Mouse (Mus musculus) urinary bladder, adult 18-20 months (tissue): Measurements from ENCODE around the gene Inafm2.

Source experiments
- DNase-seq, 2 experiments: peaks; one replicate each; pipeline ENCODE4 v3.0.0; 2022; ENCODE audit warnings: low spot score in 2 of 2, mixed read lengths in 2 of 2

Gene Inafm2

DNA sequence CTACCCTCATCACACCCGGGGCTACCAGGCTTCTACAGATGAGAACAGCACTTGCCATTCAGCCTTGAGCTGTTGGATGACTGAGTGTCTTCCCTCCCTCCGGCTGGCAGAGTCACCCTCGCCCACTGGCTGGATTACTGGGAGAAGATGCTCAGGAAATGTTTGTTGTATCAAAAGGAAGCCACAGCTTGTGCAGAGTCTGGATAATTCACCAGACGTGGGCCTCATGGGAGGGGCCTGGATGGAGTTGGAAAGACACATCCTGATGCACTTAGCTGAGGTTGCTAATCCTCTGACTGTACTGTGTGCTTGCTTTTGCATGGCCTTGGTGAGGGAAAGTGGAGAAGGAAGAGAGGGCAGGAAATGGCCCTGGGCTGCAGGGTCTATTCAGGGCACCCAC lies 10.5 kb downstream of the Inafm2 start:
- no peak for DNase-seq

DNA sequence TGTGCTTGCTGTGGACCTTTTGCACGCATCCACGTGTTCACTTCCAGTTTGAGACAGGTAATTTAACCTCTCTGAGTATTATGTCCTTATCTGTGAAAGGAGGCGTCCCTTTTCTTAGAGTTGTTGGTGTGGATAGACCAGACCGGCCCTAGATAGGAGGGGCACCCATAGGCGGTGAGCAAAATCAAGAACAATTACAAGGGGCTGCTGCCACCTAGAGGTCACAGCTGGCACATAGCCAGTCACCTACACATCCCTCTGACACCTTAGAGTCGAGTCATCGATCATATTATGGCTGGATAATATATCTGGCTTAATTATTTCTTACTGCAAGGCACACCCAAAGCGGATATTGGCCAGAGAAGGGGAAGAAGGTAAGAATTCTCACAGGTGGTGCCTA lies 14.3 kb downstream of the Inafm2 start:
- DNase-seq, result peak in 1 of 2 experiments; percentile 53

DNA sequence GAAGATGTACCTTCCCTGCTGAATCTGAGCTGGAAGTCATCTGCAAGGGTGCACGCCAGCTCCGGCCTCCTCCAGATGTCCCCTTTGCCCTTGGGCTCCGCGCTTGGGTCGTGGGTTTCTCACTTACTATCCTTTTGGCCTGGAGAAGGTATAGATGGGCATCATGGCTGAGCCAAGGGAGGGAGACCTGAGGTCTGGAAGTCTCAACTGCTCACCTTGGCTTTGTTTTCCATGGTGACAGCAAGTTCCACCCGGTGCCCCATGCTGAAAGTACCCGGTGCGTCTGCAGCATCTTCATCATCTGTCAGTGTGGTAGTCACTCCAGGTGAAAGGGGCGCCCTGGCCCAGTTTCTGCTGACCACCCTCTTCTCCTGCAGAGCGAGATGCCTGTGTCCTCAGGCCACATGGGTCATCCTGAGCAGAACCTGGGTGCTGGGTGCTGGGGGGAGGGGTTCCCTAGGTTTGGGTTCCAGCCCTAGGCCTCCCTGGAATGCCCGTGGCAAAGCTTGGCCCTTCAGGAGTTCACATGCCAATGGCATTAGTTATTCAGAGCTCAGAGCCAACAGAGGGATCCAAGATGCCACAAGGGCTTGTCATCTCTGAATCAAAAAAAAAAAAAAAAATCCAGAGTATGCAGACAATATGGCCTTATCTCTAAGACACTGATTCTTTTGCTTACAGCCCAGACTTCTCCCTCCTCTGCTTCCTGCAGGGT lies 14.9 kb downstream of the Inafm2 start:
- DNase-seq, result no peak

DNA sequence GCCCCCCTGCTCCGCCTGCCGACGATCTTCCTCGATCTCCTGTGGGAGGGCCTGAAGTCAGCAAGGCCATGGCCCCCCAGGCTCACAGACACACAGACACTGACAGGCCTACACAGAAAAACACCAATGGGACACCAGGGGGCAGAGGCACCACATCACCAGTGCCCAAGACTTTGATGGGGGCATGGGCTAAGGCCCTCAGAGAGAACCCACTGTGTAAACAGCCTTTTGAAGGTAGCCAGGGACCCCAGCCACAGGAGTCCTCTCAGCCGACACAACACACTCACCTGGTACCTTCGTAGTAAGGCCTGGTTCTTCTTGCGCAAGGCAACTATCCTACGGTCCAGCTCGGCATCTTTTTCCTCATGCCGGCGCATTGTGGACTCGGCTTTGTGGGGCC lies 15.8 kb downstream of the Inafm2 start:
- no peak for DNase-seq

DNA sequence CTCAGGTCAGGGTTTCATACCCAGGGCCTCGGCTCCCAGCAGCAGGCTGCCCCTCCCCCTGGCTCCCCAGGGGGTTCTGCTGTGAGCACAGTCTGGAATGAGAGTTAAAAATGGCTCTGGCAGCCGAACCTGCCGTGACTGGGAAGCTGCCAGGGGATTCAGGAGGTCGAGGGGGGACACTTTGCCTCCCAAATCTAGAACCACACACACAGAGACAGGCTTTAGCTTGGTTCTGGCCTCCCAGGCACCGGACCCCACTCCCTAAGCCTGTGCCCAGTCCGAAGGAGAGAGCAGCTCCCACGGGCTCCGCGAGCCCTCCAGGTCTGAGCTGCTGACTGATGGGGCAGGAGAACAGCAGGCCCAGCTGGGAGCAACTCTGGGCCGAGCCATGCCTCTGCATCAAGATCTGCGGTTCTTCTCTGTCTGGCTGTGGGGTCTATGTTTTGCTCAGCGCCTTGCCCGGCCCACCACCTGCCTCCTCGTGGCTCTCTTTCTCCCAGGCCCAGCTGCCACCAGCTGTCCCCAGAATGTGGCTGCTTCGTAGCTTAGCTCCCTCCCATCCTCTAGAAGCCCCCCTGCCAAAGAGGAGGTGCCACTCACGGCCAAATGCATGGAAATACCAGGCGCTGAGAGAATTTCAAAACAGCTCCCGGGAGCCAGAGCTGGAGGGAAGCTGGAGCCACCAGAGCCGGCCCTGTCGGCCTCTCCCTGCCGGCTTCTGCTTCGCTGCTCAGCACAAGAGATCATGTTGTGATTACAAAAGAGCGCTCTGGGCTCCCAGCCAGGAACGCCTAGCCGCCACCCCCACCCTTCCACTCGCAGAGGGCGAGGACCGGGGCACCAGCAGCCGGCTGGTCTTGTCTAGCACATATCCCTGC lies 16.6 kb downstream of the Inafm2 start, which contains the start of gene Ccdc9b:
Gene Ccdc9b (minus strand): TSS at position 756 of the 878 bp plus-strand sequence.
- peak; percentile 93 to 94 for DNase-seq

DNA sequence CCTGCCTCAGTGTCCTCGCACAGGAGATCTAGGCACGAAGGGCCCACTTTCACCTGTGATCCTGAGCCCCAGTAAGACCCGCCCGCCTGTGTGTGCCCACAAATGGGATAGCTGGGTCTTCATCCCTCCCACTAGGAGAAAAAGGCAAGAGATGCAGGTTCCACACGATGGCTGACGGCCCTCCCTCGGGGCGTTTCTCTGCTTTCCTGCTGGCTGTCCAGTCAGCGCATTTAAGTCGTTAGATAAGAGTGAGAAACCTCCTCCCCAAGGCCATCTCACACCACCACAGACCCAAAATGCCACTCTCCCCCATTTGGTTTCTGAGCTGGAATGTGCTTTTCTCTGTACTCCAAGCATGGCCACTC lies 17.2 kb downstream of the Inafm2 start:
- DNase-seq, result no peak

DNA sequence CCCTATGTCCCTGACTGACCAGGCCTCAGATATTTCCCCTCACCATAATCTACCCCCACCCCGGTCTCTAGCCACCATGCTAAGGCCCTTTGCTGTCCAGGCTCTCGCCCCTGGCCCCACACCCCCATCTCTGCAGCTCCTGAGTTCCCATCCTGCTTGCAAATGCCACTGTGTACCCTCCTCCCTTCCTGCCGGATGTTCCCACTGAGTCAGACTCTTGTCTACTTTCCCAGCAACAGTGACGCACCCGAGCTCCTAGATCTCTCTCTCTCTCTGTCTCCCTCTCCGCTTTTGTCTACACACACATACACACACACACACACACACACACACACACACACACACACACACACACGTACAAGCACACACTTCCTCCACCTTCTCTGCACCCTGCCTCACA lies 17.9 kb downstream of the Inafm2 start:
- peak in 1 of 2 experiments; percentile 45 for DNase-seq

DNA sequence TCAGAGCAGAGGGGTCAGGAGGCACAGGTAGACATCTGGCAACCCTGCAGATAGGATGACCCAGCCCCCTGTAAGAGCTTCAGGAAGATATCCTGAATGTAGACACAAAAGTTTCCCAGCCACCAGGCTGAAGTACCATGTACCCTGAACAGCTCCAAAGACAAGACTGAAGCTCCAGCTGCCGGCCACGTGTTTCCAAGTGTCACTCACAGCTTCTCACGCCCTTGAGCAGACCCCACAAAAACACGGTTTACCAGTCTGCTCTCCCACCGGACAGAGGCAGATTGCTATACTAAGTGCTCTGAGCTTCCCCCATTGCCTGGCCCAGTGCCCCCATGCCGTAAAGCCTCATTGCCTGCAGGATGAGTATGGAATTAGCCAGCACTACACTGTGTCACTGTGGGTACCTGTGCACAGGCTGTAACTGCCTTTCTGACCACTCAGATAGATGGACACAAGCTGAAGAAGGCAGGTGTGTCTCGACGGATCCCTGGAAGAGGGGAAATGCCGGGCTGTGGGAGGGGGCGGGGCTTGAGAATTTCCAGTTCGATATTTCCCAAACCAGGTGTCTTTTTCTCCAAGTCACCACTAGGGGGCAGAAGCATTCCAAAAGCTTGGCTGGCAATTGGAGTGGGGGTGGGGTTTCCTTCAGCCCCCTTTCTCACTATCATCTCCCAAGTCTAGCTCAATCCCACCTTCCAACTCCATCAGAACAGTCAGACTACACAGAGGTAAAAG lies 18.7 kb downstream of the Inafm2 start:
- no peak for DNase-seq

DNA sequence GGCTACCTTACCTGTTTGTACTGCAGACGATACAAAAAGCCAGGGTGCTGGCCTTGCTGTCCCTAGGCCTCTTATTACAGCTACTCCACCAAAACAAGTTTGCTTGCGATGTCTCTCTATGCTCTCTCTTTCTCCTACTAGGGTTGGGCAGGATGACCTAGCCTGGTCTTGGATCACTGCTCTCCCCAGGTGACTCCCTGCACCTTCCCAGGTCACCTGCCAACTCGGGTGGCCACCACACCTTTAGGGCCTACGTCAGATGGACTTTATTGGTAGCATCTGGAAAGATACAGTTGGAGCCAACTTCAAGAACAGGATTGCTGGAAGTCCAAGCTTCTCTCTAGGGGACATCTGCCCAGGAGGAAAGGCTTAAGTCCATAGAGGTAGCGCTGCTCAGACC lies 19.3 kb downstream of the Inafm2 start:
- no peak for DNase-seq

DNA sequence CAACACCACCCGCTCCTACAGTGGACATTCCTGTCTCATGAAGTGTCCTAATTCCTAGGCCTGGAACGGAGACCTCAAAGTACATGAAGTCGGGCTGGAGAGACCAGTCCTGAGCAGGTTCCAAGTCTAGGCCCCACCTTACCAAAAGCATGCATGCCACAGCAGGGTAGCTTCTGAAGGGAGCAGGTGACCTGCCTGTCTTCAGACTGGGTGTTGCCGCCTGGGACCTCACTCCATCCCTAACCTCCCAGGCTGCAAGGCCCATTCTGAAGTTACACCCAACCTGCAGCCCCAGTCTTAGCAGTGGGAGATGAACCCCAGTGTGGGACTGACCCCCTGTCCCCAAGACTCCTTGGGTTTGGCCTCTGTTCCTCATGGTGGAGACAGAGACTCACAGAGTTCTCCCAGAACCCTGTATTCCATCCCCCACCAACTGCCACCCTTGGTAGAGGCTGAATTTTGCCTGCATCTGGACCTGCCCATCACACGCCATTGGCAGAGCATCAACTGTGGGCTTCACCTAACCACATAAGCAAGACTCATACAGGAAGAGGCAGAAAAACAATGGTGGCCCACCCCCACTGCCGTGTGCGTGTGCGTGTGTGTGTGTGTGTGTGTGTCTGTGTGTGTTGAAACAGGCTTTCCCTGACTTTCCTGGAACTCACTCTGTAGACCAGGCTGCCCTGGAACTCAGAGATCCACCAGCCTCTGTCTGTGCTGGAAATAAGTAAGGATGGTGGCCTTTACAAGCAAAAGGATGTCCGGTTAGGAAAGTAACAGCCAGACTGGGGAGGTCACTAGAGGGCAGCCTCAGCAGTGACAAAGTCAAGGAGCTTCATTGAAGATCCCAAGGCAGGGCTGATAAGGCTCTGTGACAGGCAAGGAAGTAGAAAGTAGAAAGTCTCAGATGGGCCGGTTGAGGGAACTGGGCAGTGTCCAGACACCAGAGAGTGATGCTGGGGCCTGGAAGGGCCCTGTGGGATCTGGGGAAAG lies 20.8 kb downstream of the Inafm2 start:
- no peak for DNase-seq

DNA sequence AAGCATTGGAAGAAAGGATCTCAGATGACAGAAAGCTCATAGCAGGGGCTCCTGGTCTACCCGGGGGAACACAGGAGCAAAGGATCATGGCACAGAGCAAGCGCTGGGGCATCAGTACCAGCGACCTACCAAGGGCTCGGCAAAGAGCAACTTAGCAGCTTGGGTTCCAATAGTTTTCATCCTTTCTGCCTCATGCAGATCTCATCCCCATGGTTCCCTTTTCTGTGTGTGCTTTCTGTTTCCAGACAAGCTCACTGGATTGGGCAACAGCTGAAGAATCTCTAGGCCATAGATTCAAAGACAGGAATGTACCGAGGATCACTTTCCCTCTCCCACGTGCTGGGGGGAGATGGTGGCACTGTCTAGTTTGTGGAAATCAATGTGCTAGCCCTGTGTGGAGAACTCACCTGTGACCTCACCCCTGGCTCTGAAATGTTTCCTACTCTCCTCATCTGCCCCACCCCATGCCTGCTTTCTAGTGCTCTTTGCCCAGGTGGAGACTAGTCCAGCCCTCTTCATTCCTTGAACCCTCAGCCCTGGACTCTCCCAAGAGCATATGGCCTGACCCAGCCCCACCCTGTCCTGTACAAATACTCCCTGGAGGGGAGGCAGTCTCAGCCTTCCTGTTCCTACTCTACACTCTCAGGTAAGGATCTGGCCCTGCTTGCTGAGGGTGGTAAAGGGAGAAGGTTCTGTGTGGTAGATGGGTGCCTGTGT lies 26.8 kb downstream of the Inafm2 start, which contains the start of gene Phgr1:
Gene Phgr1 (plus strand): TSS at position 612 of the 717 bp plus-strand sequence.
- no peak for DNase-seq

DNA sequence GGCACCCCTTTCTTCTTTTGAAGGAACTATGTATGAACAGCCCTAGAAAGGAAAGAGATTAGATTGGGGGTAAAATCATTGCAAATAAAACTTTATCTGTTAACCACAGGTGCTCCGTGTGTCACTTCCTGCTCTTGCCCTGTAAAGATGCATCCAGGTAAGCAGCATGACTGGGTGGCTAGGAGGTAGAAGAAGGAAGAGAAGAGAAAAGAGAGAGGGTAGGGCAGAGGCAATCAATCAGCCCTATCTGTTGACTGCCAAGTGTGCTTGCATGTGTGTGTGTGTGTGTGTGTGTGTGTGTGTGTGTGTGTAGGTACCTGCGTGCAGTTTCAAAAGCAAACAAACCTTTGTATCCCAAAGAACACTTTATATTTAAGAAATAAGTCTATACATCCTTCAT lies 29.0 kb downstream of the Inafm2 start:
- no peak for DNase-seq

DNA sequence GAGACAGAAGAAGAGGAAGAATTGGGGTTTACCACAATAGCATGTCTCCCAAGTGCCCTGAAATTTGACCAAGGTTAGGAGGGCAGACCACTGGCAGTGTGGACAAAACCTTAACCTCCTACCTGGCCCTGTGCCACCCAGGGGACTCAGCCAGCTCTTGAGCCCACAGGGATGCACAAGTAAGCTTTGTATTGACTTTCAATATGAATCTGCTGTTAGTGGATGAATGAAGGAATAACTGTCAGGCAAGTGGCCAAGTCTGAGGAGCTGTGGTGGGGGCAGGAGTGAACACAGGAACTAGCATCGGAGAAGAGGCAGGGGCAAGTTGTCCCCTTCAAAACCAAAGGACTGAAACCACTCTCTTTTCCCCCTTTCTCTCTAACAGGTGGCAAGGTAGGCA lies 29.8 kb downstream of the Inafm2 start:
- DNase-seq, result no peak

DNA sequence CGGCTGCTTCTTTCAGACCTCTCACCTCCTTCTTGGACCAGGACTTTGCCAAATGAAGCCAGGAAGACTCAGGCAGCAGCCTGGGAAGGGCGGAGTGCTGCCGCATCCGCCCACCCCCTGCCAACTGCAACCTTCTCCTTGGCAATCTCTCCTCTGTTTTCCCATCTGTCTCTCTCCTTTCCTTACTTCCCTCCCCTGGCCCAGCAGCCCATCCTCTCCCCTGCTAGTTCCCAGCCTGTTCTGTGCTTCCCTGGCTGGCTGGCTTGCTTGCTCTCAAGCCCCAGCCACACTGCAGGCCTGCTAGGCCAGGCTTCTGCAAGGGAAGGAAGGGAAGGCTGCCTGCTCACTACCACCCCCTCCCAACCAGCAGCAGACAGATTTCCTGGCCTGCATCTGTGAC lies 30.3 kb downstream of the Inafm2 start:
- DNase-seq, result no peak

DNA sequence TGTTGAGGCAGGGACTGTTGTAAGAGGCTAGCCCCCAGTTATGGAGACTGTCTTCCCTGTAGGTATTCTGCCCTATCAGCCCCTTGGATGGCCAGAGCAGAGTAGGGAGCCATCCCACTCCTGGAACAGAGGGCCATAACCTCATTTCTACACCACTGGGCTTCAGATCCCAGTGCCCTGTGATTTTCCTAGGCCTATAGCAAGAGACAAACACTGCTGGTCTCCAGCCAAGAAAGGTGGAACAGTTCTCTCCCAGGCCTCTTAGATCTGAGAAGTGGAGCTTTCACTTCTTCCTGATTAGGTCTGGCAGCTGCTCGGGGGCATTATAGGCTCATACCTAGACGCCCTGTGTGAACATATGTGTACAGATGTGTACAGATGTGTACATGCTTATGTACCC lies 30.7 kb downstream of the Inafm2 start:
- no peak for DNase-seq

DNA sequence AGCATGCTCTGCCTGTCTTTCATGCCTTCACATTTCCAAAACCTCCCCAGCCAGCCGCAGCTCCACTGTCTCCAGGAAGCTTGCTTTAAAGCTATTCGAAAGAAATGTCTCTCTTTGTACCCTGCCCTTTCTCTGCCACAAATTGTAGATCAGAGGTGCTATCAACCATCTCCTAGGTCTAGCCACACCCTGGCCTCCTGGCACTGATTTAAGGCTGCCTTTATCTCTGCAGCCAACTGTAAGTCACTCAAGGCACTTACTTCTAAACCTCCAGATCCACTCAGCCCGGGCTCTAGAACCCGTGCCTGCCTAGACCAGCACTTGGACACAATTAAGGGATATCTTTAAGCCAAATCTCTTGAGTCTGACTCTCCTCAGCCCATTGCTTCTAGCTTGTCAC lies 32.9 kb downstream of the Inafm2 start:
- DNase-seq, result no peak

DNA sequence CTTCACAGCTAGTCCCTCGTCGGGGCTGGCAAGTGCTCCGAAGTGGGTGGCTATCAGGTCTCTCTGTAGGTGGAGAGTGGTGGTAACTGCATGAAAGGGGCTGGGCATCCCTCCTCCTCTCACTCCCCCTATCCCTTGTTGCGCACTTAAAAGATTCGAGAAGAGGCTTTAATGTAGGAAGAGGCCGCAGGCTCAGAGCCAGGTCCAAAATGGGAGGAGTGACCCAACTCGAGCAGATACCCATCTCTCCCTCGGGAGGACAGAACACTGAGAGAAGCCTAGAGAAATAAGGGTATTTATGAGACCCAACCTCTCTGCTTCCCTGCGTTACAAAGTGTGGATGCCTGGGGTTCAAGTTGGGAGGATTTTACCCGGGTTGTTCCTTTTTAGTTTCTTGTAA lies 33.5 kb downstream of the Inafm2 start:
- DNase-seq, result no peak

DNA sequence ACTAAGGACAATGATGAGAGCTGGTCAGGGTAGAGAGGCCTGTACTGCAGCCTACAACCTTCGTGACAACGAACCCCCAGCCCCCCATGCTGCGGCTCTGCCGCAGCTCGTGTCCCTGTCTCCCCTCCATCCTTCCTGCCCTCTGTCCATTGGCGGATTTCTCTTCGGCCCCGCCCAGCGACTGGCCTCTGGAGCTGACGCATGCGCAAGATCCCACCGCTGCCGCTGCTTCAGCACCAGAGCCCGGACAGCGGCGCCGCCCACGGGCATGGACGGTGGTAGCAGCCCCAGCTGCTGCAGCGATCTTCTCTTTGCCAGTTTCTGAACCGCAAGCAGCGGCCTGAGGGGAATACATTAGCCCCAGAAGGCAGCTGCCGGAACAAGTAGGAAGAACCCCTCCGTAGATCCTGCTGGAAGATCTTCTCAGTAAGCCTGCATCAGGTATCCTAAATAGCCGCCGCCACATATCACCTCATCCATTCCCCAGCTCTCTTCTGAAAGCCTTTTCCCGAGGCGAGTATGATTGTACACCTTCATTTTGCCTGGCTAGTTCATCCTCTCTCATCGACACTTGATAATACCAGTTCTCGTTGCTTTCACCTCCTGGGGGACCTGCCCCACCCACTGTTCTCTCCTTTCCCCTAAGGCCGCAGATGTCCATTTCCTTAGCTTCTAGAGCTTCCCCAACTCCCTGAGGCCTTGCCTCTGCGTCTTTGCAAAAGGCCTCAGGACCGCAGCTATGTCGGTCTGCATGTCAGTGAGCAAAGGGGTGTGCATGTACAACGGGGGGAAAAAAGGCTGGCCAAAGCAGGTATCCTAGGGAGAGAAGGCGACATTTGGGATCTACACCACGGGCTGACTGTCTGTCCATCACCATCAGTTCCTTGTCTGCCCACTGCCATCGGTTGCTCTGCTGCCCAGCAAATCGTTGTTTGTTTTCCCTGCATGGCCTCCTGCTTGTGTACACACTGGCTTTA lies 34.2 kb downstream of the Inafm2 start, which contains the start of gene Disp2:
Gene Disp2 (plus strand): TSS at position 216 of the 977 bp plus-strand sequence.
- peak; percentile 83 to 89 for DNase-seq

DNA sequence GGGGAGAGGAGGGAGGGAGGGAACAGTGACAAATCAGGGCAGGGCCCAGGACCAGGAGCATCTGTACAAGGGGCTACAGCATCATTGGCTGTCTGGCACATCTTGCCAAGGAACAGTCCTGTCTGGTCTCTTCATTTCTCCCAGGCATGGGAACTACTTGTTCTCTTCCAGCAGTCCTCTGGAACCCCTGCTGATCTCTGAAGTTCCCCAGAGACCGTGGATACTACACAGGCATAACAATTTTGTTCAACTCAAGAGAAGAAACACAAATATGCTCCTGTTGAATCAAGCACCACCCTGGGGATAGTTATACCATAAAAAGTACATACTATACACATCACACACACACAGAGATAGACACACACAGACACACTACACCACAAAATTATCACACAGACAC lies 35.6 kb downstream of the Inafm2 start:
- no peak for DNase-seq
